Mouse (Mus musculus): ENCODE measurements around the gene Trim80.

The Trim80 gene

GRCm38 (mm10) chr11:115439906-115440595 is at the start of gene Trim80:
TSS of gene Trim80 (plus strand) at chr11:115440545.
- no peak for DNase-seq (ENCODE audit: low spot score)

- no peak for DNase-seq (ENCODE audit: low spot score)
These were observed 49.0 kb upstream of the Trim80 start for GRCm38 (mm10) chr11:115391358-115391757.

GRCm38 (mm10) chr11:115393721-115394325 is 46.5 kb upstream of the Trim80 start:
- no peak for DNase-seq (ENCODE audit: low spot score)

GRCm38 (mm10) chr11:115398085-115398484 is 42.3 kb upstream of the Trim80 start:
- no peak for DNase-seq (ENCODE audit: low spot score)

GRCm38 (mm10) chr11:115400126-115400525 is 40.2 kb upstream of the Trim80 start:
- DNase-seq (ENCODE audit: low spot score), result no peak

- no peak for DNase-seq (ENCODE audit: low spot score)
These were observed 39.5 kb upstream of the Trim80 start for GRCm38 (mm10) chr11:115400630-115401391.

GRCm38 (mm10) chr11:115403338-115404124 is 36.8 kb upstream of the Trim80 start, which contains the start of gene Mrpl58:
TSS of gene Mrpl58 (plus strand) at chr11:115403752.
- peak; percentile 81 for DNase-seq (ENCODE audit: low spot score)

- no peak for DNase-seq (ENCODE audit: low spot score)
These were observed 34.6 kb upstream of the Trim80 start for GRCm38 (mm10) chr11:115405723-115406122.

GRCm38 (mm10) chr11:115406858-115407401 is 33.4 kb upstream of the Trim80 start:
- peak; percentile 88 for DNase-seq (ENCODE audit: low spot score)

- peak; percentile 74 for DNase-seq (ENCODE audit: low spot score)
These were observed 32.0 kb upstream of the Trim80 start for GRCm38 (mm10) chr11:115408266-115408920.

GRCm38 (mm10) chr11:115409556-115409955 is 30.8 kb upstream of the Trim80 start:
- no peak for DNase-seq (ENCODE audit: low spot score)

GRCm38 (mm10) chr11:115419531-115420237 is 20.7 kb upstream of the Trim80 start, which contains the start of the genes Atp5h and Kctd2:
TSS of gene Atp5h (minus strand) at chr11:115419962.
TSS of gene Kctd2 (plus strand) at chr11:115420128.
- DNase-seq (ENCODE audit: low spot score), result peak; percentile 96

GRCm38 (mm10) chr11:115420336-115421190 is 19.8 kb upstream of the Trim80 start:
- DNase-seq (ENCODE audit: low spot score), result peak; percentile 18

- no peak for DNase-seq (ENCODE audit: low spot score)
These were observed 19.0 kb upstream of the Trim80 start for GRCm38 (mm10) chr11:115421328-115421727.

GRCm38 (mm10) chr11:115421972-115422371 is 18.4 kb upstream of the Trim80 start:
- no peak for DNase-seq (ENCODE audit: low spot score)

GRCm38 (mm10) chr11:115423091-115423490 is 17.3 kb upstream of the Trim80 start:
- DNase-seq (ENCODE audit: low spot score), result peak; percentile 46

- no peak for DNase-seq (ENCODE audit: low spot score)
These were observed 15.7 kb upstream of the Trim80 start for GRCm38 (mm10) chr11:115424666-115425065.

- DNase-seq (ENCODE audit: low spot score), result no peak
These were observed 14.7 kb upstream of the Trim80 start for GRCm38 (mm10) chr11:115425671-115426070.

All from T-cell, adult 2 months (primary cell).